Mouse (Mus musculus) limb, embryonic 12.5 days (tissue): ENCODE results near the gene Rbm43. TPM values are rescaled to one million over a fixed set of nuclear protein-coding genes. Genes with fewer than 3 reads are reported as not detected.

Experiments used
- ATAC-seq: fragments of 200-750 bp; cut with Nextera tagmentation; 2 replicates; pipeline ENCODE4 v1.8.0; 2017; ENCODE audit warnings: low read depth, moderate TSS enrichment; ENCODE audit not compliant: insufficient number of reproducible peaks, insufficient read depth, low FRiP score, low TSS enrichment
- H3K27ac ChIP-seq: fragments of 300-500 bp; sonication (generic); 2 replicates; pipeline ENCODE4 v1.5.1; 2016; ENCODE audit warnings: mild to moderate bottlenecking, moderate library complexity
- H3K27me3 ChIP-seq: fragments of 300-500 bp; sonication (generic); 2 replicates; pipeline ENCODE4 v1.6.1; 2016; ENCODE audit warnings: mild to moderate bottlenecking, moderate library complexity
- H3K36me3 ChIP-seq: fragments of 300-500 bp; sonication (generic); 2 replicates; pipeline ENCODE4 v1.6.1; 2016; ENCODE audit warnings: mild to moderate bottlenecking, moderate library complexity
- H3K4me1 ChIP-seq: fragments of 300-500 bp; sonication (generic); replicated peaks from 2 replicates; pipeline ENCODE4 v1.6.1; 2016
- H3K4me2 ChIP-seq: fragments of 300-500 bp; sonication (generic); 2 replicates; pipeline ENCODE4 v1.6.1; 2016; ENCODE audit warnings: mild to moderate bottlenecking, moderate library complexity
- H3K4me3 ChIP-seq: fragments of 300-500 bp; sonication (generic); replicated peaks from 2 replicates; pipeline ENCODE4 v1.5.1; 2016; ENCODE audit warnings: mild to moderate bottlenecking
- H3K9ac ChIP-seq: fragments of 300-500 bp; sonication (generic); replicated peaks from 2 replicates; pipeline ENCODE4 v1.6.1; 2016; ENCODE audit warnings: mild to moderate bottlenecking, moderate library complexity
- H3K9me3 ChIP-seq: fragments of 300-500 bp; sonication (generic); 2 replicates; pipeline ENCODE4 v1.6.1; 2016; ENCODE audit warnings: mild to moderate bottlenecking, moderate library complexity
- WGBS: fragments of 180-500 bp; shearing (Covaris S2); methylation state at CpG from one replicate; pipeline ENCODE4 v1.1.7; 2016; 5-methylcytosine and 5-hydroxymethylcytosine counted together
- polyA plus RNA-seq: library from polyadenylated mRNA; unstranded; fragments of >200 nt; fragmentation: Nextera tagmentation; extraction: Ambion mirVana; gene quantifications from 2 replicates; pipeline ENCODE4 v1.2.1, GENCODE M21; 2016

Rbm43 gene
- polyA plus RNA-seq, 1 experiment from 2014 or later = 11.4 TPM

DNA sequence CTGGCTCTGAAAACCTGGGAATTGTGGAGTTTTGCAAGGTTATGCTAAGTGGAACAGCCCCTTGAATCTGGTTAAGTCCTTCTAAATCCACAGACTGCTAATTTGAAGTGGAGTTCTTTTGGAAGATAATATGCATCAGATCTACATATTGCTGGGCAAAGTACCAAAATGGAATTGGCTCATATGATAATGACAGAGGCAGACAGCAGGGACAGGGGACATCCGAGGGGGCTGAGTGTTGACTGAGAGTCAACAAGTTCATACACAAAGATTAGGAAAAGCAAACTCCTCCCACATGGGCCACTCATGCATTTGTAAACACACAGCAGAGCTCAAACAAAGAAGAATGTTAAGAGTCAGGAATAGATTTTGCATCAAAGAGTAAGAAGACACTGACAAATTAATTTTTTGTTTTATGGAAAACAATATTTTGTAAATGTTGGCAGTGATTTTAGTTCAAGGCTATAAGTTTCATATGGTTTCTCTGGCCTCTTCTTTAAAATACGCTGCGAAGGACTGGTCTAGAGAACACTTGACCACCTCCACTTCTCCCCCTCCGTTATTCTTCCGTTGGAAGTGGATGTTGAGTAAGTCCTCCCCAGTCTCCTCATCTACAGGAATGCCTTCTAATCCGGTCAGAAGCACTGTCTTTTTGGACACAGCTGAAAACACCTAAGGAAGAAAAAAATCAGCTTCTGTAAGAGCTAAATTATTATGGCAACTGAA is 13.3 kb upstream of the Rbm43 start:
- Histone ChIP-seq H3K4me1 (peaks cover 9% of the 10 kb centered on the region; the same call in 1 of the 2 replicates), H3K9ac (no peak overlapping the region), H3K27me3 (no peaks in the 10 kb centered on the region), H3K27ac (no peak overlapping the region), H3K36me3 (no peaks in the 10 kb centered on the region), H3K9me3 (no peaks in the 10 kb centered on the region; the same call in 1 of the 2 replicates), H3K4me2 (no peak overlapping the region), H3K4me3 (no peak overlapping the region)
- ATAC-seq = no peak
- WGBS = 87% methylated on average over 6 of the region's 6 CpGs

DNA sequence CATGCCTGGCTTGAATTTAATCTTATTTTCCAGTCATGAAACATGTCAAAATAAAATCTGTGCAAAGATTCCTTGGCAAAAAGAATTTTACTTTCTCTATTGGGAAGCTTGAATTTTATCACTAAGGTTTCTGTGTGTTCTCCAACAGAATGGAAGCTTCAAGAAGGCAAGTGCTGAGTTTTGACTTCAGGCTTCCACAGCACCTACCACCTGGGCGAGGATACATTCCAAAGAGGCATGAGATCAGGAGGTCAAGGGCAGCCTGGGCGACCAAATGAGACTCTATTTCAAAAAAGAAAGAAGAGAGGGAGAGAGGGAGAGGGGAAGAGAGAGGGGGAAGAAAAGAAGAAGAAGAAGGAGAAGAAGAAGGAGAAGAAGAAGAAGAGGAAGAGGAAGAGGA is 10.8 kb upstream of the Rbm43 start:
- 57% methylated on average over 2 of the region's 2 CpGs for WGBS
- ATAC-seq = no peak
- H3K9me3 ChIP-seq = no peaks in the 10 kb centered on the region; the same call in 1 of the 2 replicates

DNA sequence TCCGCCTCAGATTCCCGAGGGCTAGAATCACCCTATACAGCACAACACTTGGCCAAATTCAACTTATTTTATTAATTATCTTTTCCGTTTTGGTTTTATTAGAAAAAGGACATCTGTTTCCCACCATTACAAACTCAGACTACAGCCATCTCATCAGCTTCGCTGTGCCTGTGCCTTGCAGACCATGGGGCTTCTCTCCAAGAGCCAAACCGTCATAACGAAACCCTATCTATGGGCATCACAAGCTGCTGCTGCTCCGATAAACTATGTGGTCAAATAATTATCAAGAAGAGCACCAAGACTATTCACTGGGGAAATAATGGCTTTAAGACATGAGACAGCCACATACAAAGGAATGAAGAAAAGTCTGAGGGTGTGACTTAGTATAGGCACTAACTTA is 6.9 kb upstream of the Rbm43 start:
- no peak overlapping the region for H3K9ac ChIP-seq
- no peak overlapping the region for H3K4me2 ChIP-seq
- no peaks in the 10 kb centered on the region; the same call in 1 of the 2 replicates for H3K9me3 ChIP-seq
- no peaks in the 10 kb centered on the region for H3K4me1 ChIP-seq
- no peak for ATAC-seq
- H3K36me3 ChIP-seq = no peaks in the 10 kb centered on the region
- no peak overlapping the region for H3K27ac ChIP-seq
- 88% methylated on average over 7 of the region's 7 CpGs for WGBS
- no peaks in the 10 kb centered on the region for H3K27me3 ChIP-seq
- H3K4me3 ChIP-seq = no peak overlapping the region

More for the DNA sequence above, 10.8 kb upstream of the Rbm43 start:
- Histone ChIP-seq H3K4me3 (no peak overlapping the region), H3K9ac (no peak overlapping the region), H3K4me2 (no peak overlapping the region), H3K4me1 (peaks cover 4% of the 10 kb centered on the region; the same call in 1 of the 2 replicates), H3K36me3 (no peaks in the 10 kb centered on the region), H3K27me3 (no peaks in the 10 kb centered on the region), H3K27ac (no peak overlapping the region)

DNA sequence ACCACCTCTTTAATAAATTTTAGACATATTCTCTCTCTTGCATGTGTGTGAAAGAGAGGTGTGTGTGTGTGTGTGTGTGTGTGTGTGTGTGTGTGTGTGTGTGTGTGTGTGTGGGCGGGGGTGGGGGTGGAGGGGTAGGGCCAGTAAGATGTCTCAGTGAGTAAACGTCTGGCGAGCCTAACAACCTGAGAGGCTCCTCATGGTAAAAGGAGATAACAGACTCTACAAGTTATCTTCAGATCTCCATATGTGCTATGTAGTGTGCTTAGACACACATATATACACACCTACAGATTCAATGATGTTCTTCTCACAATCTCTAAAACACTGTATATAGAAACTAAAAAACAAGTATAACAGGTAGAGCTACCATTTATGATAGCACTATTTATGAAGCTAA is 3.8 kb upstream of the Rbm43 start:
- WGBS = 77% methylated on average over 2 of the region's 3 CpGs
- Histone ChIP-seq H3K9me3 (no peaks in the 10 kb centered on the region; the same call in 1 of the 2 replicates), H3K27me3 (peaks cover 7% of the 10 kb centered on the region; the same call in 1 of the 2 replicates), H3K4me2 (no peak overlapping the region), H3K36me3 (no peaks in the 10 kb centered on the region), H3K27ac (no peak overlapping the region), H3K4me1 (peaks cover 12% of the 10 kb centered on the region), H3K4me3 (no peak overlapping the region), H3K9ac (no peak overlapping the region)
- no peak for ATAC-seq

DNA sequence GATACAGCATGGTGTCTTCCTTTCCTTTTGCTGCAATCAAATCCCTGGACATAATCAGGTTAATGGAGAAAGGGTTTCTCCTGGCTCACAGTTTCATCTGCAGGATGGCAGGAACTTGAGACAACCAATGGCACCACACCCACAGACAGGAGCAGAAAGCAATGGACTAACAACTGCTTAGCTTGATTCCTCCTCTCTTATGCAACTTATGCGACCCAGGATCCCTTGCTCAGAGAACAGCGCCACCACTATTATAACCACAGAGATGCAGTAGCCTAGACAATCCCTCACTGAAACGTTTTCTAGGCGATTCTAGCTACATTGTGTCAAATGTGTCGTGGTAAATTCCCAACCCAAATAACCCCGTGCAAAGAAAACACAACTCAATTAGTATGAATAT is 2.0 kb upstream of the Rbm43 start:
- Histone ChIP-seq H3K27ac (no peak overlapping the region), H3K9me3 (no peaks in the 10 kb centered on the region), H3K27me3 (peaks cover 7% of the 10 kb centered on the region; the same call in 1 of the 2 replicates), H3K4me3 (no peak overlapping the region), H3K4me1 (peaks cover 12% of the 10 kb centered on the region), H3K4me2 (no peak overlapping the region), H3K36me3 (no peaks in the 10 kb centered on the region), H3K9ac (no peak overlapping the region)
- no peak for ATAC-seq
- 66% methylated on average over 6 of the region's 6 CpGs for WGBS

DNA sequence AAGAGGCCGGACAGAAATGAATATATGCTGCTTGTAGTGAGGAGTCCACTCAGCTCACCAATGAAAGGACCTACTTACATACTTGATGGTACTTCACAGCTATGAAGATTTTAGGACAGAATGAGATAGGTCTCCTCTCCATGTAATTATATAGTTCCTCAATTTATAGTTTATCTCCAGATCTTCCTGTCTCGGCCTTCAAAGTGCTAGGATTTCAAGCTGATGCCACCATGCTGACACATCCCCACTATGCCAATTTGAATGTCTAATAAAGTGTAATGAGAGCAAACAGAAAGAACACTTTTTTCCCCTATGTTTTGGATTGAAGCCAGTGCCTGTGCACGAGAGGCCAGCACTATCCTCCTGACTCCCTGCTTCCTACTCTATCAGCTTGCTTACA is 1.6 kb upstream of the Rbm43 start:
- WGBS = 85% methylated on average over 3 of the region's 3 CpGs
- no peak for ATAC-seq
- H3K9ac ChIP-seq = no peak overlapping the region
- H3K4me2 ChIP-seq = no peak overlapping the region
- no peak overlapping the region for H3K4me3 ChIP-seq
- H3K27me3 ChIP-seq = peaks cover 7% of the 10 kb centered on the region; the same call in 1 of the 2 replicates
- no peak overlapping the region for H3K27ac ChIP-seq
- H3K36me3 ChIP-seq = no peaks in the 10 kb centered on the region
- no peaks in the 10 kb centered on the region for H3K9me3 ChIP-seq
- peaks cover 12% of the 10 kb centered on the region for H3K4me1 ChIP-seq

DNA sequence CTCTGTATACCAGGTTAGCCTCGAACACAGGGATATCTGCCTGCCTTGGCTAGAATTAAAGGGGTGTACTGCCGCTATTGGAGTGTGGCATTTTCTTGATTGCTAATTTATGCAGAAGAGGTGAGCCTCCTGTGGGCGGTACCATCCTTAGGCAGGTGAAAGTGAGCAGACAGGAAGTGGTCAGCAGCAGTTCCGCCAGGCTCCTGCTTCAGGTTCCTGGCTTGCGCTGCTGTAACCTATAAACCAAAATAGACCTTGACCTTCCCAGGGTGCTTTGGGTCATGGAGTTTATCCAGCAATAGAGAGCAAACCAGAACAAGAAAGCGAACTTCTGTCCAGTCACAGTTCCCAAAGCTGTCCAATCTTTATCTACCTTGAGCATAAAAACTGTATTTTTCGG is 958 bp upstream of the Rbm43 start:
- H3K36me3 ChIP-seq = no peaks in the 10 kb centered on the region
- peaks cover 7% of the 10 kb centered on the region; the same call in 1 of the 2 replicates for H3K27me3 ChIP-seq
- H3K9ac ChIP-seq = no peak overlapping the region
- 93% methylated on average over 7 of the region's 7 CpGs for WGBS
- ATAC-seq = no peak
- H3K4me3 ChIP-seq = no peak overlapping the region
- H3K9me3 ChIP-seq = no peaks in the 10 kb centered on the region
- H3K27ac ChIP-seq = no peak overlapping the region
- H3K4me1 ChIP-seq = peaks cover 12% of the 10 kb centered on the region
- H3K4me2 ChIP-seq = no peak overlapping the region

DNA sequence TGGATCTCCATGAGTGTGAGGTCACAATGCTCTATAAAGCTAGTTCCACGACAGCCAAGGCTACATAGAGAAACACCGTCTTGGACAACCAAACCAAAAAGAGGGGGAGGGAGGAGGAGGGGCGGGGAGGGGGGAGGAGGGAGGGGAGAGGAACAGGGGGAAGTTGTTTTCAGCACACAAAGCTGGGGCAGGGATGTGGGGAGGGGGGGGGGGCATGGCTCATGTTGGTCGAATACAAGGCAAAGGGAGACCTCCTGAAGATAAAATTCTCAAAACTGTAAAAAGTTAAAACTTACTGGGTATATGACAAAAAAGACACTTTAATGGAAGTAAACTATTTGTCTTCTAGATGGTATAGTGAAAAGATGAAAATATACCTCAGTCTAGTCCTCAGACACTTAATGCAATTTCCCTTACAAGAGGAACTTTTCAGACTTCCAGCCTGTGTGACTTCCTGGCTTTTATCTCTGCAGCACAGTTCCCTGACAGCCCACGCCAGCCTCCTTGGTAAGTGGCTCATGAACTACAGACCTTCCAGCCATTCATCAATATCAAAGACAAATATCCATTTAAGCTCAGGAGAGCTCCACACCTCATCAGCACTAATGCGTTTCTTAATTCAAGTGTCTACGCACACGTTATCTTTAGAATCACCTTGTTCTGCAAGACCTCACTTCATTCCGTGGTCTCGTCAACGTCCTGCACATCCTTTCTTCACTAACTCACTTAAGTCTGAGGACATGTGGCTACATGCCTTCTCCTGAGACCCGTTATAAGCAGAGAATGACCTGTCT is 1.4 kb downstream of the Rbm43 start:
- no peaks in the 10 kb centered on the region for H3K36me3 ChIP-seq
- H3K9me3 ChIP-seq = no peaks in the 10 kb centered on the region
- no peak overlapping the region for H3K9ac ChIP-seq
- peak overlapping the region; percentile 76 for H3K4me2 ChIP-seq
- ATAC-seq = no peak
- H3K4me1 ChIP-seq = peaks cover 12% of the 10 kb centered on the region
- peaks cover 7% of the 10 kb centered on the region; the same call in 1 of the 2 replicates for H3K27me3 ChIP-seq
- H3K4me3 ChIP-seq = peak overlapping the region; percentile 56; the same call in 1 of the 2 replicates
- WGBS = 33% methylated on average over 11 of the region's 12 CpGs
- no peak overlapping the region for H3K27ac ChIP-seq

DNA sequence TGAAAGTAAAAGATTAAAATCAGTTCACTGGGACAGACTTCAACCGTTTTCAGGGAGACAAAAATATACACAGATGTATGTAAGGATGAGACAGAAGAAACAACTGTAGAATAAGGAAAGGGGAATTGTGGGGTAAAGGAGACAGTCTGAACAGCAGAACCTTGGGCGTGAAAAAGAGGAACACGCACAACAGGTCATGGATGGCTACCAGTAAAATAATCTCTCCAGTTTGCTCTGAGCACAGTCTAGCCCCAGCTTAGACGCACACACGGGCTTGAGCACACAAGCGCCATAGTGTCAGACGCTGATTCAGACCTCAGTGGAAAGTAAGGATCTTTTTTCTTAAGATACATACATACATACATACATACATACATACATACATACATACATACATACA is 3.7 kb downstream of the Rbm43 start:
- Histone ChIP-seq H3K9ac (no peak overlapping the region), H3K27me3 (peaks cover 7% of the 10 kb centered on the region; the same call in 1 of the 2 replicates), H3K9me3 (no peaks in the 10 kb centered on the region), H3K36me3 (no peaks in the 10 kb centered on the region), H3K27ac (no peak overlapping the region), H3K4me1 (peaks cover 12% of the 10 kb centered on the region), H3K4me2 (no peak overlapping the region), H3K4me3 (no peak overlapping the region)
- WGBS = 98% methylated on average over 7 of the region's 7 CpGs
- no peak for ATAC-seq

DNA sequence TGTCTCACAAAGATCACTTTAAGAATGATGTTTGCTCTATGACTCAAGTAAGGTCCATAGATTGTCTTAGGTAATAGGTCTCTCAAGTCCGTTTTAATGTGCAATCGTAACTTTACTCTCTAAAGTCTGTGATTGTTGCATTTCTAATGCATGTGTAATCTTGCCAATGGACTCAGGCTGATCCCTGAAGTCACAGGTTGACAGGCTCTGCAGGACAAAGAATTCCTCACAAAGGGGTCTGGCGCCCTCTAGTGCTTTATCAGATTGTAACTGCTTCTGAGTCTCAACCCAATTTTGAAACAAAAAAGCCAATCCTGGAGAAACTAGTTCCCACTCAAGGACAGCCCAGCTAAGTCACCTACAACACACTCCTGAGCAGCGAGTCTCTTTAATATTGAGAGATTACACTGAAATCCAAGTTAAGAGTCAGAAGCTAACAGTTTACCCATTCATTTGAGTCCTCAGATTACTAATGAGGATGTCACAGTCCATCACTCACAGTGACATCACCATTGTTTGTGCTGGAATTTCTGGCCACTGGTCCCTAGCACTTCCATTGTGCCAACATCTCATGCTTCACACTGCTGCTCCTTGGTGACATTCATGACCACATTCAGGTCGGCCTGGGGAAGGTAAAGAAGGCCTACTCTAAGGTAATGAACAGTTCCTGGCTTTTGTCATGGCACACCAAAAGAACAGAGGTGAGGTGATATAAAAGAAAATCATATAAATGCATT is 19.9 kb downstream of the Rbm43 start:
- Histone ChIP-seq H3K4me2 (no peak overlapping the region), H3K4me1 (peaks cover 15% of the 10 kb centered on the region), H3K27ac (no peak overlapping the region), H3K9me3 (no peaks in the 10 kb centered on the region), H3K36me3 (no peaks in the 10 kb centered on the region), H3K27me3 (no peaks in the 10 kb centered on the region), H3K9ac (no peak overlapping the region), H3K4me3 (no peak overlapping the region)
- ATAC-seq = no peak
- WGBS = 16% methylated on average over 5 of the region's 5 CpGs

DNA sequence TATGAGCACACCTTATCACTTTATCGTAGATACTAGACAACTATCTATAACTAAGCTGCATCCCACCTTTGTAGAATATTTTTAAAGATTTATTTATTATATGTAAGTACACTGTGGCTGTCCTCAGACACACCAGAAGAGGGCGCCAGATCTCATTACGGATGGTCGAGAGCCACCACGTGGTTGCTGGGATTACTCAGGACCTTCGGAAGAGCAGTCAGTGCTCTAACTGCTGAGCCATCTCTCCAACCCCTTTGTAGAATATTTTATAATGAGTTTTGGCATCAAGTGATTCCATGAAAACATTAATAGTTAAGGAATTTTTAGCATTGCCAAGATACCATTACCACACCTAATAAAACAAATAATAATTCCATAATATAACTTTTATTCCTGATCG is 20.4 kb downstream of the Rbm43 start:
- Histone ChIP-seq H3K4me2 (no peak overlapping the region), H3K4me3 (no peak overlapping the region), H3K36me3 (no peaks in the 10 kb centered on the region), H3K4me1 (peaks cover 15% of the 10 kb centered on the region), H3K9me3 (no peaks in the 10 kb centered on the region), H3K9ac (no peak overlapping the region), H3K27ac (no peak overlapping the region), H3K27me3 (no peaks in the 10 kb centered on the region)
- no peak for ATAC-seq
- 58% methylated on average over 7 of the region's 7 CpGs for WGBS
